Mouse (Mus musculus): ENCODE results near the gene Ptms.

The Ptms gene

DNA sequence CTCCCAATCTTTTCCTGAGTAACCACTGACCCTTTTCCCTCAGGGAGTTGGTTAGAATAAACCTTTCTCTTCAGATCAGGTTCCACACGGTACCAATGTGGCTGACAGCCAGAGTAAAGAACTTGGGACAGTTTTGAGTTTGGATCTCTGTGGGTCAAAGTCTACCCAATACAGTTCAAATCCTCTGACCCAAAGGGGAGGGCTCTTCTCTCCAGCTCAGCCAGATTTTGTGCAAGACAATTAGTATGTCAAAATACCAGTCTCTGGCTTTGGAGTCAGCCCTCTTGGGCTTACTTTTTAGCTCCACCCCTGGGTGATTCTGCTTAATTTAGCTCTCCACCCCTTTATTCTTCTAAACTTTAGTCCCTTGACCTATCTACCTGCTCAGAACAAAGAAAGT, 10.3 kb upstream of the Ptms start:
- in situ Hi-C loops (cut with MseI, MboI): no loop called here

DNA sequence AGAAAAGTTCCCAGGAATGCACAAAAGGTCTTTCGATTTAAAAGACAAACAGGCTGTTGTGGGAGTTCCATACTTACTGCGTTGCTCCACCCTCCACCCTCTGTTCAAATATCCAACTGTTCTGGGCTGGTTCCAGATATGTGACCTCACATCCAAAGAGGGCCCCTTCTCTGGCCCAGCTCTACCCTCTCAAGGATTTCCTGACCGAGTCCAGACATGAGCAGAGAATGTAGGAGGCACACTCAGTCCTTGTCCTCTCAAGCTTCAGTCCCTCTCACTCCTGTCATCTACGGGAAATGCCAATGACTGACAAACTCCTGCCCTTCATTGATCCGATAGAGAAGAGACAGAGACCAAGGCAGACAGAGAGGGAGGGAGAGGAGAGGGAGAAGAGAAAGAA, 6.0 kb upstream of the Ptms start:
- in situ Hi-C loops (cut with MseI, MboI): no loop called here

DNA sequence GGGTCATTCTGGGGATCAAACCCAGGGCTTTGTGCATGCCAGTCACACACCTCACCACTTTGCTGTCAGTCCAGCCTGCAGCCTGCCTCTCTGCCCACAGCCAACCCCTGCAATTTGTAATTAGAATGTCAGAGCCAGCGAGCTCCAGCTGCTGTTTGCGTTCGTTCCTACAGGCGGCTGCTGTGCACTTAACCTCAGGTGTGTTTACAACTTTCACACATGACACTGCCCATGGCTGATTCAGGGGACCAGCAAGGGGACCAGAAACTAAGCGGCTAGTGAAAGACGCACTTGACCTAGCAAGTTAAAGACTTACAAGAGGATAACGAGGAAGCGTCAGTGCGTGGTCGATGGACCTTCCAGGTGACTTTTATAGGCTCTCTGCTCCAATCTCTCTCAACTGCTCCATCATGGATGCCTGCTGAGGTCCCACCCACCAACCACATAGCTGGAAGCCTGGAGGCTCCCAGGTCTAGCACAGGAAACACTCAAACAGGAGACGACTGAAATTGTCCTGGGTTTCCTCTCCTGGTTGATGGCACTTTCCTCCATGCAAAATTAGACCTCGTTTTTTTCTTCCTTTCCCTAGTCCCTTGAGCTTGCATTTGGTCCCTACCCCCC, 5.4 kb upstream of the Ptms start:
- in situ Hi-C loops (cut with MseI, MboI): no loop called here

DNA sequence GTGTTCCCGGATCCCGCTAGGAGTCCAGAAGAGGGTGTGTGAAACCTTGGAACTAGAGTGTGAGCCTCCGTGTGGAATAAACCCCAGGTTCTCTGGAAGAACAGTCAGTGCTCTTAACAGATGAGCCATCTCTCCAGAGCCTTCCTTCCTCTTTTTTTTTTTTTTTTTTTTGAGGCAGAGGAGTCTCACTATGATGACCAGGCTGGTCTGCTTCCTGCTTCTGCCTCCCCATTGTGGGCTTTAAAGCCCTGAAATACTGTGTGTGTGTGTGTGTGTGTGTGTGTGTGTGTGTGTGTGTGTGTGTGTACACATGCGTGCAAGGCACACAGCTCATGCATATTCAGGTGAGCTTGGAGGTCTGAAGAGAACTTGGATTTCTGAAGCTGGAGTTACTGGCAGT, 1.6 kb upstream of the Ptms start:
- in situ Hi-C loops (cut with MseI, MboI): no loop called here

DNA sequence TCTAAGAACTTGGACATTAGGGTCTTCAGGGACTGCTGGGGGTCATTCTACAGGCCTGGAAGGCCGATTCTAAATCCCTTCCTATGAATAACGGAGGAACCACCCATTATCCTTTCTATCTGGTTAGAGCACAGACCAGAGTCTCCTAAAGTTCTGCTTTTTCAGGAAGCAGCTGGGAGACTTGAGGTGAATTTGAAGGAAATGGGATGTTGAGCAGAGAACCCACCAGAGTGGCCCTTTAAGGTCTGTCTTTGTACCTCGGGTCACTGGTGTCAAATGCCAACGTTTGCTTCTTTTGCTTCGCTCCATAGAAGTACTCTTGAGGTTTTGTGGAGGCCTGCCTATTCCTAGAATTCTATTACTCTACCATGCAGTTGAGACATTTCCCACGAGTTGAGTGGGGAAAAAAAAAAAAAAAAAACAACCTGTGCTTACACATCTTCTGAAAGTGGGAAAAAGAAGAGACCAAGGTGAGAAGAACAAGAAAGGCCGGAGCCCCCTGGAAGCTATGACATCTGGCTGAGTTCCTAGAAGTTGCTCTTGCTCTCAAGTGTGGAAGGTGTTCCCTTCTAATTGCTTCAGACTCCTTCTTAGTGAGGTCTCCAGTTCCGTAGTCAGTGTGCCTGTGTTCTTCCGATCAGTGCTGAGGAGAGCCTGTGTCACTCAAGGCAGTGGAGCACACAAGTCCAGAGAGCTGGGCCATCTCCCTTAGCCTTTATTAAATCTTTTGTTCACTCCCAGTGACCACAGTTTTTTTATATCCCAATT, 599 bp upstream of the Ptms start:
- in situ Hi-C loops (cut with MseI, MboI): no loop called here

DNA sequence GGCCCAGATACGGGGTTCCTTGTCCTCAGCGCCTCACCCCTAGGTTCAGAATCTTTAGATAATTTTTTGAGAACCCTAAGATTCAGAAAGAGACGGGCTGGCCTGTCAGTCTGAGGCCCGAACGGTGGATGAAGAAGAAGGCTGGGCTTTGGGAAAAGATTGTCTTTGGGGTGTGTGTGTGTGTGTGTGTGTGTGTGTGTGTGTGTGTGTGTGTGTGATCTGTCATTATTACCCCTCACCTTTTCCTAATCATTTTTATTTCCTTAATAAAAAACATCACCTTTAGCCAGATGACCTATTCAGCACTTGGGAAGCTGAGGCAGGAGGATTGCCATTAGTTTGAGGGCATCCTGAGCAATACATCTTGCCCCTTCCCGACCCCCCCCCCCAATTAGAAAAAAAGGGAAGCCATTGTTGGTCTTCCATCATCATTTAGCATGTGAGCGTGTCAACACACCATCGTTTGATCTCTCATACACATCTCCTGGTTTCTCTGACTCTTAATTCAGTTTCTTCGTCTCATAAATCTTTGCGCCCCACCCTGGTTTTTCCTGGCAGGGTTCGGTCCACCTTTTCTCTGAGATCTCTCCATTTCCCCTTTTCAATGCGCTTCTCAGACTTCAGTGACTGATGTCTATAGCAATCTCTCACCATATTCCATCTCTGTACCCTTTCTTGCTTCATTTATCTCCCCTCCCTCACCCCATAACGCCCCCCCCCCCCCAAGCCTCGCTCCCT, 844 bp downstream of the Ptms start:
- in situ Hi-C loops (cut with MseI, MboI): no loop called here

DNA sequence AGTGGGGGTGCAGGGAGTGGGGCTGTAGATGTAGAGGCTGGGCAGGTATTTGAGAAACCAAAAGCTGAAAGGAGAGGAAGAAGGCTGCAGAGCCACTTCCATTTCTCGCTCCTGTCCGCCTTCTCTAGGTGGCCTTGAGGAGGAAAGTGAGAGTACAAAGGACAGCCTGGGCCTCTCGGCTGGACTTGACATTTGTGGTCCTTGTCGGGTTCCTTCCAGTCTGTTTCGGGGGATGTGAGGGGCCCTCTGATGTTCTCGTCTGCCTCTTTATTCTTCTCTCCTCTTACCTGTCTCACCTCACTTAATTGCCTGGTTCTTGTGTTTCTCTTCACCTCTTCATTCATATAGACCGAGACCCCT, 1.6 kb downstream of the Ptms start:
- in situ Hi-C loops (cut with MseI, MboI): no loop called here

DNA sequence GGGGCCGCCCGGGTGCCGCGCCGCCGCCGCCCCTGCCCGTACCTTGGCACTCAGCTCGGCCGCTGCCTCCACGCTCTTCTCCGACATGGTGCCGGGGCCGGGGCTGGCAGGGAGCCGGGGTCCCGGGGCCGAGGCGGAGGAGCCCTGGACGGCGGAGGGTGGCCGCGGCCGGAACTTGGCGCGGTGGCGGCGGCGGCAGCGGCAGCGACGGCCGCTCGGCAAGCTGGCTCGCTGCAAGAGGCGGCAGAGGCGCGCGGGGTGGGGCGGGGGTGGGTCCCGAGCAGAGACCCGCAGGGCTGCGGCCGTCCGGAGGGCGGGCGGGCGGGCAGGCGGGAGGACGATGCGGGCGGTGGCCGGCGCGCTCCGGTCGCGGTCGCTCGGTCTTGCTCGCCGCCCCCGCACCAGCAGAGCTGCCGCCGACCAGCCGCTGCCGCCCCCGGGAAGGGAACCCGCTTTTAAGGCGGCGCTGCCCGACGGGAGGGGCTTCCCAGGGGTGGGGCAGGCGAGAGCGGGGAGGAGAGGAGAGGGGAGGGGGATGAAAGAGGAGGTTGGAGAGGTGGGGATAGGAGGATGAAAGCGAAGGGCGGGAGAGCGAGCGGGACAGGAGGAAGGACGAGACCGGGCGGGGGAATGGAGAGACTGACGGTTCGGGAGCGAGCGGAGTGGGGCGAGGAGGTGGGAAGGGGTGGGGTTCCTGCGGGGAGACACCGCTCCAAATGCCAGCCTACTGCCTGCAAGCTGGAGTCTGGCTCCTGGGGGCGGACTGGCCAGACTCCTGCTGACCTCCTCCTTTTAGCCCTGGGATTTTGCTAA, 2.2 kb downstream of the Ptms start:
- in situ Hi-C loops (cut with MseI, MboI): no loop called here

DNA sequence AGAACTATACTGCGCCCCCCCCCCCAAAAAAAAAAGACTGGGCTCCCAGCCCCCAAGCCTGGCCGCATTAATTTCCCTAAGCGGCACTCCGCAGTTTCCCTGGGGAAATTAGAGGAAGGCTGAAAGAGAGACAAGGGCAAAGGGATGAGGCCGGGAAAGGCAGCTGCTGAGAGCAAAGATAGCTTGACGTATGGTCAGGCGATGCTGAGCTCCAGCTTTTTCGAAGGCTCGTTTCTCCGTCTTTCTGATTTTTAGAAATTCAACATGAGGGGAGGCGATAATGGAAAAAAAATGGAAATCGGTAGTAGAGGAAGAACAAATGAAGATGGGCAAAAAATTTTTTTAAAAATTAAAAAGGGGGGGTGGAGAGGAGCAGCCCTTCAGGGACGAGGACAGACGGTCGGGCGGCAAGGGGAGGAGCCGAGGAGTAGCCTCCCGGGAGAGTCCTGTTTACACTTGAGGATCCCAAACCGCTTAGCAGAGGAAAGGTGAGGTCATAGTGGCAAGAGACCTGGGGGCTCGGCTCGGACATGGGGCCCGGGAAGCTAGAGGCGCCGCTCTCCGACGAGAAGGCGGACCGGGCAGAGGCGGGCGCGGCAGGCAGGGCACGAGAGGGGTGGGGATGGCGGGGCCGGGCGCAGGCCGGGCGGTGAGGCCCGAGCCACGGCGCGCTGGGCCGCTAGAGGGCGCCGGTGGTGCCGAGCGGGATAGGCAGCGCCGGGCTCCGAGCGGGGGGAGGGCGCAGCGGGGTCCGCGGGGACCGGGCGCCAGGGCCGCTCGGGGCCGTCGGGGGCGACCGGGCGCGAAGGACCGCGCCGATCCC, 3.0 kb downstream of the Ptms start:
- in situ Hi-C loops (cut with MseI, MboI): no loop called here

DNA sequence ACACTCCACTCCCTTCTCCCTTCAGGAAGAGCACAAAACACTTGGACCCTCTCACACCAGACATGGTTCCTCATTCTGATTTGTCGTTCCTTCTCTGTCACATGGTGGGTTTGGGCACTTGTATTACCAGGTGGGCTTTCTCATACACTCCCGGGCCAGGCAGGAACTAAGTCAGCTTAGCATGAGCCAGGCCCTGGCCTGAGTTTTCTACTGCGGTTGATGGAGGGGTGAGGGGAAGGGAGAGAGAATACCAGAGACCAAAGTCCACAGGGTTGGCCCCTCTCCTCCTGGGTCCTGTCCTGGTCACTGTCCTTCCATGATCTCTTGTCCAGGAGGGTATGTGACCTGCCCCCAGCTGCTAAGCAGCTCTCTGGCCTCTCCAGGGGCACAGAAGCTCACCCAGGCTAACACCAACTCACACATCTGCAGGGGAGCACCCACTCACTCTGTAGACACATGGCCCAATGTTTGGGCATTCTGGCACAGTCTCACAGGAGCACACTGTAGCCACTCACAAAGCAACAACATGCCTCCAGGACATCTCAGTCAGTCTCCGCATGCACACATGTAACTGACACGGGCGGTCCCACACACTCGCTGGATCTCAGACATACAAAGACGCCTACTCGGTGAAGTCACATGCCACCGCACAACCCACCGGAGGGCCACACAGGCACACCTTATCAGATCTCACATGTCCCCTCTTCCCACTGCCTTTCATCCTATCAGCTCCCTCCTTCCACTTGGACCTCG, 3.8 kb downstream of the Ptms start:
- in situ Hi-C loops (cut with MseI, MboI): no loop called here

DNA sequence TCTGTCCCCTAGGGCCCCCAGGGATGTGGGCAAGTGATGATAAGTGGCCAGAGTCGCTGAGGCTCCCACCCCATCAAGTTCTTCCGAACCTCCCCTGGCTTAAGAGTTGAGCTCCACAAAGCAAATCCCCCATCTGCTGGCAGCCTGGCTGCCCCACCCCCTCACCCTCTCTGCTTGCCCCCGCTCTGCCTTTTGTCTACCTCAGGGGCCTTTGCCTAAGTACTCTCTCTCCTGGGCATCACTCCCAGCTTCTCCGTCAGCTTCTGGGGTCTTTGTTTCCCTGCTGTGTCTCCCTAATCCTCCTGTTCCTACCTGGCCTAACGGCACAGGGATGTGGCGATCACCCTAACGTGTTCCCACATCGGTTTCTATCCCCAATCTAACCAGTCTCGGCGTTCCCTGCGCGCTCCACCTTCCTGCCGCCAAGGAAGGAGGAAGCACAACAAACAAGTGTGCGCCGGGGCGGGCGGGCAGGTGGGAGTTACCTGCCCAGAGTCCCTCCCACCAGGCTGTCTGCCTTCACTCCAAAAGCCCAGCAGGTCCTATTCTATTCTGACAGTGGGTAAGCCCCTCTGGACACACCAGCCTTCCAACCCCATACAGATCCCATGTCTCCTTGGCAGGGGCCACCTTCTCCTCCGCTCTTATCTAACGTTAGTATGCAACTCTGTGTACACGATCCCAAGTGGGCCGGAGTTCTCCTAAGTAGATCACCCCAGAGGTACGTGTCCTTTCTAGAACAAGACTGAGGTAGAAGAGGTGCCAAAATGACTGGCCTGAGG, 4.6 kb downstream of the Ptms start:
- in situ Hi-C loops (cut with MseI, MboI): no loop called here

DNA sequence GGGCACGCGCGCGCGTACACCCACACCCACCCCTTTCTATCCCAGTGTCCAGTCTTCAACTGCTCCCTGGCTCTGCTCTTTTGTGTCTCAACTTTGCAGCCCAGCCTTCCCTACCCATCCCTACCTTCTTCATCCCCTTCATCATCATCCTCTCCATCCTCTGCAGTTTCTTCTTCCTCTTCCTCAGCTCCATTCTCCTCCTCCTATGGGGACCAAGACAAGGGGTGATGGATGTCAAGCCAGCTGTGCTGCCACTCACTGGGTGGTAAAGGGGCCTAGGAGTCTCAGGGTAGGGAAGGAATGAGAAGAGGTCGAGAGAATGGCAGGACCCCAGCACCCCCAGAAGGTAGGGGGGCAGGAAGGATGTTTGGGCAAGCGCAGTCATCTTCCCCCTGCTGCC, 5.4 kb downstream of the Ptms start:
- in situ Hi-C loops (cut with MseI, MboI): no loop called here

DNA sequence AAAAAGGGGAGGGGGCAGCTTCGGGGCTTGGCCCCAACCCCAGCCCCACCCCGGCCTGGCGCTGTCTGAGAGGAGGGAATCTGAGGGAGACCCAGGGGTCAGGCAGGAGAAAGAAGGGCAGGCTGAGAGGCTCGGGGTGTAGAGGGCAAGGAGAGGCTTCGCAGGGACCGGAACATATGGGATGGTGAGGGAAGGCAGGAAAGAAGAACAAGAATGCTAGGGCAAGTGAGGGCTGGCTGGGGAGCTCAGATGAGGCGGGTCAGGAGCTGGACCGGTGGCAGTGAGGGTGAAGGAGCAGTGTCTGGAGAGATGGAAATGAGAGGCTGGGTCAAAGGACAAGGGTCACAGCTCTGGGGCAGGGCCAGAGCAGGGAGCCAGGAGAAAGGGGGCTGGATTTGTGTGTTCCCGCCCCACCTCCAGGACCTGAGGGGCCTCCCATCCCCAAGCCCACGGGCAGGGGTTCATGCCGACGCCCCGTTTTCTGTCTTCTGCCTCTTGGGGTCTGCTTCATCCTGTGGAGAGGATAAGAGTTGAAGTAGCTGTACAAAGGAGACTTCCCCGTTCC, 6.1 kb downstream of the Ptms start:
- in situ Hi-C loops (cut with MseI, MboI): no loop called here

DNA sequence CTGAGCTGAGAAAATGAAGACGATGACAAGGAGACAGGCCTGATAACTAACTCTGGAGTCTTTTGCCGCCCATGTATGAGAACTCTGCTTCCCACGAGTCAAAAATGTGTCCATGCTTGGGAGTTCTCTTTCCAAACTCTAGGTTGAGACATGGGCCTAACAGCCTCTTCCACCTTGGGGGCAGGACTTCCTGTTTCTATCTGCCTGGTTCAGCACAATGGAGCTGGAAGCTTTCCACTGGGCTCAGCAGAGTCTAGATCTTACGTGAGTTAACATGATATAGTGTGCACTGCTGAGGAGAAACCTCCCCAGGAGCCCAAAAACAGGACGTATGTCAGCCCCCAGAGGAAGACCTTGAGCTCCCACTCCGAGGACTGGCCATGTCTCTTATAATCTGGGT, 6.7 kb downstream of the Ptms start:
- in situ Hi-C loops (cut with MseI, MboI): no loop called here

DNA sequence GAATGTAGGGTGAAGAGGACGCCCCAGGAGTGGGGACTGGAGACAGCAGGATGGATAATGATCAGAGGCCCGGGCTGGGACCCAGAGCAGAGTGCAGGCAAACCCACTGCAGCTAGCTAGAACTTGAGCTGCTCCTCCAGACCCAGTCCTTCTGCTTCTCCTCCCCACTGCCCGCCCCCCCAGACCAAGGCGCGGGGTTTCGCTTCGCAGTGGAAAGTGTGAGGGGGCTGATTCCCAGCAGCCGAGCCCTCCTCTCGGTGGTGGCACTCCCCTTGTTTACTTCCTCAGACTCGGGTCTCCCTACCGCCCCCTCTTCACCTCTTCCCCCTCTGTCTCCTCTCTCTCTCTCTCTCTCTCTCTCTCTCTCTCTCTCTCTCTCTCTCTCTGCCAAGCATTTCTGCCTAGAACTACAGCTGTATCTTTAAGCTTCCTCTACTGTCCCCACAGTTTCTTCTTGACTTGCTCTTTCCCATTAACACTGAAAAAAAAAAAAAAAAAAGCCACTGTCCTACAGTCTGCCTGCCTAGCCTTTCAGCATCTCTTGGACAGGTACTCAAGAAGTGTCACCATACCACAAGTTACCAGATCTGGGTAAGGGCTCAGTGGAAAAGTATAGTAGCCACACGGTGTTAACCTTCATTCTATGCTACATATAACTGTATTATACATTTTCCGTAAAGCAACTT, 8.2 kb downstream of the Ptms start, which contains the start of gene Lag3:
TSS of gene Lag3 (minus strand) at position 173 of the 686 bp plus-strand sequence.
- in situ Hi-C loops (cut with MseI, MboI): no loop called here

DNA sequence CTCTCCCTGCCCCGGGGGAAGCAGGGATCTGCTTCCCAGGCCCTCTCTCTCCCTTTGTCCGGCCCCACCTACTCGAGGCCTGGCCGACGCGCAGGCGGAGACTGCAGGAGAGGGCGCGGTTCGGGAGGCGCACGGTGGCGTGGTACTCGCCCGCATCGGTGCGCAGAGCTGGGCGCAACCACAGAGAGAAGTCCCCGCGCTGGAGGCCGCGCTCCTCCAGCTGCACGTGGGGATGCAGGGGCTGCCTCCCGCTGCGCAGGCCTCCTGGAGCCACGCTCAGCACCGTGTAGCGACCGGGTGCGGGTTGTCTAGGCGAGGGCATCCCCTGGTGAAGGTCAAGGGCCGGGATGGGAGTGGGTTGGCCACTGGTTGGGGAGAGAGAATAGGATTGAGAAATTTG, 9.9 kb downstream of the Ptms start:
- in situ Hi-C loops (cut with MseI, MboI): no loop called here

DNA sequence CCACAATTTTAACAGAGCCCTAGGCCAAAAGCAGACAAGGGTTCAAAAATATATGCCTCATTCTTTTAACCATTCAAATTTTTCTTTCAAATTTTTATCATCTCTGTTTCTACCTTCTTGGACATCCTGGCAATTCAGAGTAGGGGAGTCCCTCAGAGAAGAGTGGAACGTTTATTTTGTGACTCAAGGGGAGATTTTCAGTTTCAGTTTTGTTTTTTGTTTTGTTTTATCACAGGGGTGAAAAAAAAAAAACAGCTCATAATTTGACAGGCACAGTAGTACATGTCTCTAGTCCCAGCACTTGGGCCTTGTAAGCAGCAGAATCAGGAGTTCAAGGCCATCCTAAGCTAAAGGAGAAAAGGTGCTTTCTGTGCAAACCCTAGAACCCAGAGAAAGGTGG, 12.1 kb downstream of the Ptms start:
- in situ Hi-C loops (cut with MseI, MboI): no loop called here

DNA sequence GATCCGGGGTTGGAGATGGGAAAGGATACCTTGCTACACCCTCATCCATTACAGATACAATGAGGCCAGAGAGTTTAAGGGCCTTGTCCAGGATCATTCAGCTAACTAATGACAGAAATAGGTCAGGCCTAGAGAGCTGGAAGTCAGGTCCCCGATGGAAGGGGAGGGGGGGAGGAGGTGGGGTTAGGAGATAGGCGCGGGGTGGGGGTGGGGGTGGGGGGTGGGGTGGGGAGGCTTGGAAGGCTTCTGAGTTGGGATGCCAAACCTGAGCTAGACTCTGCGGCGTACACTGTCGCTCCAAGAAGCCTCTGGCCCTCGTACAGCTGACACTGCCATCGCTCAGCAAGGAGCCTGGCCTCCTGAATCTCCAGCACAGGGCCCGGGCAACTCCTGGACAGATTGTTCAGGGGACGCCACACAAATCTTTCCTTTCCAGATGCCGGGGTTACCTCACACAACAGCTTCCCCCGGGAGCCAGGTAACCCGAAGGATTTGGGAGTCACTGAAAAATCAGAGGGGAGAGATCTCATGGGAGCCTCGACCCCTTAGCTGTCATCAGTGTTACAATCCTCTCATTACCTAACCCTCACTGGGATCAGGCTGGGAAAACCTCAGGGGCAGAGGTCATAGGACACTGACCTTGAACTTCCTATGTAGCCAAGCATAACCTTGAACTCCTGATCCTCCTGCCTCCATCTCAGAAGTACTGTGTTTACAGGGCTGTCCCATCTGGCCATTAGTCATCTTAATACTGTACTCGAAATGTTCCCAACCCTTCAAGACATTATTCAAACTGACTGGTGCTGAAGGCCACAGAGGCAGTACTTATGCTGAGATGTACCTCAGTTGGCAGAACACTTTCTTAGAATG, 14.7 kb downstream of the Ptms start:
- in situ Hi-C loops (cut with MseI, MboI): no loop called here

Data from mouse trophoblast stem cell (cell line).